Mouse (Mus musculus): ENCODE results near the gene Tmem274. TPM values are rescaled to one million over a fixed set of nuclear protein-coding genes. Genes with fewer than 3 reads are reported as not detected.
A peak's percentile ranks its signal among the peaks of the same experiment; 100 is the strongest.

The Tmem274 gene
- polyA plus RNA-seq, 1 experiment from 2014 or later = not detected

DNA sequence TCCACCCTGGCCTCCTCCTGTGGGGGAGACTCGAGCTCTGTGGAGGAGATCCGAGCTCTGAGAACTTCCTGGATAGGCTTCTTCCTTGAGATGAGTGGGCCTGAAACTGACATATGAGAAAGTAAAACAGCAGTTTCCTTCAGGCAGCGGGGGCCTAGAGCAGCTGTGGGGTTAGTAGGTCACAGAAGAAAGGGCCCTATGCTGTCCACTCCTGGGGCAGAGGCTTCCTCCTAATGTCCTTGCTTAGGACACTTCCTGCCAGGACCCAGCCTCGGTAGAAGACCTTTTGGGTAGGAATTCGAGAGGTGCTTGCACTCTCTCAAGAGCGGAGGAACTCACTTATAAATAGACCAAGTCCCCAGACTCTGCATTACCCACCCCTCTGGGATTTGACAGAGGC, 52.5 kb downstream of the Tmem274 start:
- Histone ChIP-seq H3K27ac (replicated peaks) (peak overlapping the region; percentile 28), H3K4me3 (no peak overlapping the region), H3K4me1 (replicated peaks) (peaks cover 20% of the 10 kb centered on the region), H3K27me3 (no peaks in the 10 kb centered on the region), H3K9ac (no peak overlapping the region), H3K36me3 (no peaks in the 10 kb centered on the region), H3K4me2 (no peak overlapping the region), H3K9me3 (no peaks in the 10 kb centered on the region)
- no peak for ATAC-seq (ENCODE audit: low read depth)
- WGBS = 75% methylated on average over 6 of the region's 6 CpGs

Other genes starting within 250 kb of the Tmem274 start
- 123 and 130 TPM in 2 replicates for gene Kif1b, start 169.7 kb upstream of the Tmem274 start, polyA plus RNA-seq (2015; fragmentation: Nextera tagmentation; extraction: Ambion mirVana)
- 58.2 and 67.6 TPM in 2 replicates for gene Ube4b, start 50.6 kb upstream of the Tmem274 start, polyA plus RNA-seq (2015; fragmentation: Nextera tagmentation; extraction: Ambion mirVana)
- gene Rbp7, start 22.4 kb upstream of the Tmem274 start, polyA plus RNA-seq (2015; fragmentation: Nextera tagmentation; extraction: Ambion mirVana) = not detected in 2 replicates
- gene Nmnat1, start 7.8 kb downstream of the Tmem274 start, polyA plus RNA-seq (2015; fragmentation: Nextera tagmentation; extraction: Ambion mirVana) = 8.7 and 11.0 TPM in 2 replicates
- 44.7 and 47.7 TPM in 2 replicates for gene Lzic, start 7.9 kb downstream of the Tmem274 start, polyA plus RNA-seq (2015; fragmentation: Nextera tagmentation; extraction: Ambion mirVana)
- gene Ctnnbip1, start 40.9 kb downstream of the Tmem274 start, polyA plus RNA-seq (2015; fragmentation: Nextera tagmentation; extraction: Ambion mirVana) = 78.3 and 79.0 TPM in 2 replicates
- 131 and 142 TPM in 2 replicates for gene Clstn1, start 109.1 kb downstream of the Tmem274 start, polyA plus RNA-seq (2015; fragmentation: Nextera tagmentation; extraction: Ambion mirVana)
- gene Pik3cd, start 225.2 kb downstream of the Tmem274 start, polyA plus RNA-seq (2015; fragmentation: Nextera tagmentation; extraction: Ambion mirVana) = 17.8 and 20.0 TPM in 2 replicates